Mouse (Mus musculus): ENCODE results near the gene Srrt. TPM values are rescaled to one million over a fixed set of nuclear protein-coding genes. Genes with fewer than 3 reads are reported as not detected.
A peak's percentile ranks its signal among the peaks of the same experiment; 100 is the strongest.

Gene Srrt
- total and polyA plus RNA-seq, 2 experiments, result 20.7 to 61.5 TPM

- Histone ChIP-seq H3K27ac (replicated peaks; ENCODE audit: insufficient read depth, low read depth, low read length) (no peak overlapping the region), H3K9ac (ENCODE audit: low read depth, low read length) (no peak overlapping the region), H3K36me3 (ENCODE audit: control insufficient read depth, insufficient read depth, low read length) (peaks cover 6% of the 10 kb centered on the region; the same call in 1 of the 2 replicates), H3K79me2 (ENCODE audit: control insufficient read depth, insufficient read depth, low read length) (peaks cover 11% of the 10 kb centered on the region; the same call in 1 of the 2 replicates), H3K4me3 (ENCODE audit: insufficient read depth, low read depth, low read length) (no peak overlapping the region), H3K4me1 (ENCODE audit: control insufficient read depth, insufficient read depth, low read length) (peaks cover 11% of the 10 kb centered on the region; the same call in 1 of the 2 replicates), H3K27me3 (ENCODE audit: control insufficient read depth, insufficient read depth, low read length) (no peaks in the 10 kb centered on the region)
- WGBS, result 87% methylated on average over 8 of the region's 8 CpGs
- DNase-seq (ENCODE audit: extremely low read depth, low read depth, low spot score), result no peak
- TF ChIP-seq POLR2A (IDR thresholded peaks at IDR 0.05; ENCODE audit: extremely low read depth, insufficient read depth, low read length) (no peak), CTCF (IDR thresholded peaks at IDR 0.05; ENCODE audit: low read depth, low read length) (no peak)
These were observed 9.9 kb upstream of the Srrt start for GRCm38 (mm10) chr5:137317361-137317760.

- WGBS, result 67% methylated on average over 30 of the region's 30 CpGs
- Histone ChIP-seq H3K4me3 (ENCODE audit: insufficient read depth, low read depth, low read length) (no peak overlapping the region), H3K79me2 (ENCODE audit: control insufficient read depth, insufficient read depth, low read length) (peaks cover 11% of the 10 kb centered on the region; the same call in 1 of the 2 replicates), H3K27ac (replicated peaks; ENCODE audit: insufficient read depth, low read depth, low read length) (no peak overlapping the region), H3K4me1 (ENCODE audit: control insufficient read depth, insufficient read depth, low read length) (peaks cover 11% of the 10 kb centered on the region; the same call in 1 of the 2 replicates), H3K36me3 (ENCODE audit: control insufficient read depth, insufficient read depth, low read length) (0 out of 2 replicates have a peak, but pooled peaks cover 1% of the 10 kb centered on the region), H3K27me3 (ENCODE audit: control insufficient read depth, insufficient read depth, low read length) (no peaks in the 10 kb centered on the region), H3K9ac (ENCODE audit: low read depth, low read length) (no peak overlapping the region)
- no peak for TF ChIP-seq POLR2A (IDR thresholded peaks at IDR 0.05; ENCODE audit: extremely low read depth, insufficient read depth, low read length)
- TF ChIP-seq CTCF (IDR thresholded peaks at IDR 0.05; ENCODE audit: low read depth, low read length), result peak; percentile 56
- DNase-seq (ENCODE audit: extremely low read depth, low read depth, low spot score), result no peak
These were observed 7.8 kb upstream of the Srrt start for GRCm38 (mm10) chr5:137315084-137315903.

- TF ChIP-seq POLR2A (IDR thresholded peaks at IDR 0.05; ENCODE audit: extremely low read depth, insufficient read depth, low read length), result no peak
- no peak for TF ChIP-seq CTCF (IDR thresholded peaks at IDR 0.05; ENCODE audit: low read depth, low read length)
- no peaks in the 10 kb centered on the region for H3K27me3 ChIP-seq (ENCODE audit: control insufficient read depth, insufficient read depth, low read length)
- peak within 1 kb of the TSS; percentile 68 for H3K27ac ChIP-seq (replicated peaks; ENCODE audit: insufficient read depth, low read depth, low read length)
- no peaks in the 10 kb centered on the region for H3K36me3 ChIP-seq (ENCODE audit: control insufficient read depth, insufficient read depth, low read length)
- peak within 1 kb of the TSS; percentile 88 for H3K9ac ChIP-seq (ENCODE audit: low read depth, low read length)
- WGBS, result 35% methylated on average over 30 of the region's 30 CpGs
- H3K4me1 ChIP-seq (ENCODE audit: control insufficient read depth, insufficient read depth, low read length), result peaks cover 11% of the 10 kb centered on the region; the same call in 1 of the 2 replicates
- H3K4me3 ChIP-seq (ENCODE audit: insufficient read depth, low read depth, low read length), result peak within 1 kb of the TSS; percentile 74
- H3K79me2 ChIP-seq (ENCODE audit: control insufficient read depth, insufficient read depth, low read length), result peaks cover 11% of the 10 kb centered on the region; the same call in 1 of the 2 replicates
- peak; percentile 58 for DNase-seq (ENCODE audit: extremely low read depth, low read depth, low spot score)
These were observed 7.0 kb upstream of the Srrt start, which contains the start of gene Trip6 for GRCm38 (mm10) chr5:137314193-137315083. TSS of gene Trip6 (minus strand) at chr5:137314404.

GRCm38 (mm10) chr5:137313466-137314192 is 6.2 kb upstream of the Srrt start:
- WGBS, result 2% methylated on average over 22 of the region's 22 CpGs
- H3K4me1 ChIP-seq (ENCODE audit: control insufficient read depth, insufficient read depth, low read length), result peaks cover 10% of the 10 kb centered on the region; the same call in 1 of the 2 replicates
- H3K36me3 ChIP-seq (ENCODE audit: control insufficient read depth, insufficient read depth, low read length), result peaks cover 2% of the 10 kb centered on the region; the same call in 1 of the 2 replicates
- no peaks in the 10 kb centered on the region for H3K27me3 ChIP-seq (ENCODE audit: control insufficient read depth, insufficient read depth, low read length)
- peak; percentile 33 for DNase-seq (ENCODE audit: extremely low read depth, low read depth, low spot score)
- H3K4me3 ChIP-seq (ENCODE audit: insufficient read depth, low read depth, low read length), result peak overlapping the region; percentile 74
- no peak for TF ChIP-seq POLR2A (IDR thresholded peaks at IDR 0.05; ENCODE audit: extremely low read depth, insufficient read depth, low read length)
- TF ChIP-seq CTCF (IDR thresholded peaks at IDR 0.05; ENCODE audit: low read depth, low read length), result no peak
- H3K27ac ChIP-seq (replicated peaks; ENCODE audit: insufficient read depth, low read depth, low read length), result peak overlapping the region; percentile 68
- peak overlapping the region; percentile 88 for H3K9ac ChIP-seq (ENCODE audit: low read depth, low read length)
- H3K79me2 ChIP-seq (ENCODE audit: control insufficient read depth, insufficient read depth, low read length), result peaks cover 11% of the 10 kb centered on the region; the same call in 1 of the 2 replicates

- Histone ChIP-seq H3K27ac (replicated peaks; ENCODE audit: insufficient read depth, low read depth, low read length) (no peak overlapping the region), H3K36me3 (ENCODE audit: control insufficient read depth, insufficient read depth, low read length) (peaks cover 2% of the 10 kb centered on the region; the same call in 1 of the 2 replicates), H3K4me3 (ENCODE audit: insufficient read depth, low read depth, low read length) (no peak overlapping the region), H3K4me1 (ENCODE audit: control insufficient read depth, insufficient read depth, low read length) (peaks cover 10% of the 10 kb centered on the region), H3K9ac (ENCODE audit: low read depth, low read length) (no peak overlapping the region), H3K27me3 (ENCODE audit: control insufficient read depth, insufficient read depth, low read length) (no peaks in the 10 kb centered on the region), H3K79me2 (ENCODE audit: control insufficient read depth, insufficient read depth, low read length) (peaks cover 20% of the 10 kb centered on the region; the same call in 1 of the 2 replicates)
- TF ChIP-seq CTCF (IDR thresholded peaks at IDR 0.05; ENCODE audit: low read depth, low read length) (no peak), POLR2A (IDR thresholded peaks at IDR 0.05; ENCODE audit: extremely low read depth, insufficient read depth, low read length) (no peak)
- no peak for DNase-seq (ENCODE audit: extremely low read depth, low read depth, low spot score)
- 93% methylated on average over 4 of the region's 4 CpGs for WGBS
These were observed 882 bp upstream of the Srrt start for GRCm38 (mm10) chr5:137308356-137308755.
